Comparison of ENCODE assay signal across 26 mouse cellular contexts in the genomic region with DNA sequence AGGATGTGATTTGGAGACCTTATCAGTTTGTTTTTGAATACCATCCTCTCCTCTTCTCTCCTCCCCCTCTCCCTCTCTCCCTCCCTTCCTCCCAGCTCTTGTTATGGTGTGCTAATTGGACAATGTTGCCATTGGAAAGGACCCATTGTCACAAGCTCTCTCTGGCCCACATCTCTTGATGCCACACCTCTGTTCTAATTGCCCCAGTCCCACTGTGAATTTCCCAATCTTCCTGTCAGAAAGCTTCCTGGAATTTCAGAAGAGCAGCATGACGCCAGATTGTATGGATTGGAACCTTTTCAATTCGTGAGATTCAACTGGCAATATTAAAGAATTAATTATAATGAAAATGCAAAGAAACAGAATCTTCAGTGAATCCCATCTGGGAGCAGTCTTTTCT.
DNase-seq lines count a peak whose midpoint lies in the region; ATAC-seq and TF ChIP-seq lines count a peak whose summit lies in the region.
"Had no signal": no experiment of that assay in that cellular context is flagged by ENCODE, and none has a peak within 500 bp of the region (broad histone marks: within the 10 kb centered on the region; RNA-seq: fewer than 3 reads in every experiment).

No protein-coding gene starts in this region.

- ATAC-seq in forebrain, embryonic 16.5 days: peak; percentile 77
- ATAC-seq: activated CD4-positive, CD25-positive, alpha-beta regulatory T cell, adult 4 months; CD4-positive, CD25-positive, alpha-beta regulatory T cell, adult 4 months; intestine, postnatal 0 days had no signal

- no peaks in the 10 kb centered on the region for H3K27me3 ChIP-seq in forebrain, embryonic 16.5 days (replicated peaks; ENCODE audit: control insufficient read depth, insufficient read depth, low read length)
- H3K27me3 ChIP-seq: embryonic facial prominence, embryonic 13.5 days; heart, embryonic 13.5 days had no signal

- H3K27ac ChIP-seq in forebrain, embryonic 16.5 days (ENCODE audit: low read length): peak overlapping the region; percentile 5; the same call in 1 of the 2 replicates
- H3K27ac ChIP-seq: embryonic facial prominence, embryonic 10.5 days; embryonic facial prominence, embryonic 13.5 days; heart, adult 2 months; heart, embryonic 10.5 days; heart, embryonic 13.5 days; hindbrain, embryonic 14.5 days had no signal

- DNase-seq in Muller cell, postnatal 12 days (ENCODE audit: inconsistent ontology term): peak; percentile 19
- DNase-seq in brain, embryonic 14.5 days (ENCODE audit: low read depth): peak; percentile 91
- DNase-seq in retina, embryonic 14.5 days (ENCODE audit: low spot score): peak; percentile 12
- DNase-seq in cerebellum, postnatal 36 days: no peak
- DNase-seq in frontal cortex, postnatal 14 days (ENCODE audit: low spot score in 2 of 2): no peak
- DNase-seq in heart, postnatal 4 days: no peak
- DNase-seq: adrenal gland, adult 8-10 months; adrenal gland, postnatal 25 days; cerebellum, adult 18-20 months; cerebellum, adult 9-10 months; cerebellum, postnatal 14 days; embryo, embryonic 11 days; gastrocnemius, postnatal 25 days; heart, adult 2 months; heart, postnatal 14 days; kidney, adult 2 months had no signal

- H3K9ac ChIP-seq in forebrain, embryonic 16.5 days (replicated peaks; ENCODE audit: low read depth, low read length): no peak overlapping the region
- H3K9ac ChIP-seq: embryonic facial prominence, embryonic 13.5 days; heart, embryonic 13.5 days; hindbrain, embryonic 14.5 days had no signal

- no peaks in the 10 kb centered on the region for H3K36me3 ChIP-seq in forebrain, embryonic 16.5 days (ENCODE audit: control insufficient read depth, insufficient read depth)
- H3K36me3 ChIP-seq: embryonic facial prominence, embryonic 10.5 days; embryonic facial prominence, embryonic 13.5 days; heart, embryonic 10.5 days; heart, embryonic 13.5 days had no signal

- H3K4me1 ChIP-seq in forebrain, embryonic 16.5 days (replicated peaks; ENCODE audit: control insufficient read depth, insufficient read depth, low read length): no peaks in the 10 kb centered on the region
- H3K4me1 ChIP-seq: embryonic facial prominence, embryonic 10.5 days; embryonic facial prominence, embryonic 13.5 days; heart, embryonic 10.5 days; heart, embryonic 13.5 days had no signal

- TF ChIP-seq POLR2A in brain, embryonic 14.5 days (IDR thresholded peaks at IDR 0.05; ENCODE audit: borderline replicate concordance, extremely low read depth, insufficient read depth, insufficient read length, poor library complexity, severe bottlenecking): no peak

- no peak overlapping the region for H3K4me2 ChIP-seq in forebrain, embryonic 16.5 days (ENCODE audit: low read length)
- H3K4me2 ChIP-seq: embryonic facial prominence, embryonic 13.5 days; heart, embryonic 13.5 days; hindbrain, embryonic 14.5 days had no signal

- no peak for TF ChIP-seq CTCF in brain, embryonic 14.5 days (IDR thresholded peaks at IDR 0.05; ENCODE audit: borderline replicate concordance, extremely low read depth, insufficient read depth, insufficient read length)

- no peak overlapping the region for H3K4me3 ChIP-seq in forebrain, embryonic 16.5 days (replicated peaks; ENCODE audit: low read length)
- H3K4me3 ChIP-seq: embryonic facial prominence, embryonic 10.5 days; embryonic facial prominence, embryonic 13.5 days; erythroblast, embryonic 14.5 days; heart, adult 2 months; heart, embryonic 10.5 days; heart, embryonic 13.5 days had no signal

- WGBS in forebrain, embryonic 16.5 days: 16% methylated on average over 2 of the region's 2 CpGs

- H3K9me3 ChIP-seq in forebrain, embryonic 16.5 days (ENCODE audit: control insufficient read depth, low read length): no peaks in the 10 kb centered on the region
- H3K9me3 ChIP-seq: embryonic facial prominence, embryonic 10.5 days; embryonic facial prominence, embryonic 13.5 days; heart, embryonic 10.5 days; heart, embryonic 13.5 days had no signal

Comparison
In these comparisons a context has a peak if more than half of its experiments do, and no peak if none do; other contexts are left out.
1. DNase-seq: peak in Muller cell, postnatal 12 days (single experiment), brain, embryonic 14.5 days (single experiment) and retina, embryonic 14.5 days (single experiment); none in cerebellum, postnatal 36 days (0 of 2), frontal cortex, postnatal 14 days (0 of 2) and heart, postnatal 4 days (single experiment).